Mouse (Mus musculus) cerebellum, adult 2 months (tissue): Measurements from ENCODE around the gene Ptov1. TPM values are rescaled to one million over a fixed set of nuclear protein-coding genes. Genes with fewer than 3 reads are reported as not detected.

Experiments
- DNase-seq, 2 experiments: peaks; one replicate each; pipeline ENCODE4 v3.0.0; 2021
- H3K27ac ChIP-seq: fragments of 200-500 bp; 2 replicates; pipeline ENCODE4 v1.5.1; 2012; ENCODE audit warnings: low read length, control low read depth, inconsistent platforms; ENCODE audit not compliant: insufficient read depth
- H3K27me3 ChIP-seq: fragments of 200-500 bp; 2 replicates; pipeline ENCODE4 v1.6.1; 2012; ENCODE audit warnings: inconsistent platforms, mild to moderate bottlenecking, low read length, moderate library complexity; ENCODE audit not compliant: control insufficient read depth, insufficient read depth
- H3K4me1 ChIP-seq: fragments of 200-500 bp; 2 replicates; pipeline ENCODE4 v1.6.1; 2011; ENCODE audit warnings: low read length; ENCODE audit not compliant: control insufficient read depth, insufficient read depth
- H3K4me3 ChIP-seq: fragments of 200-500 bp; replicated peaks from 2 replicates; pipeline ENCODE3; 2011; ENCODE audit warnings: mild to moderate bottlenecking, low read depth, low read length, control low read depth; ENCODE audit not compliant: insufficient read depth
- CTCF ChIP-seq: fragments of 200-500 bp; IDR thresholded peaks from 2 replicates; pipeline ENCODE4 v1.5.1; 2011; ENCODE audit warnings: low read depth, mild to moderate bottlenecking, control low read depth, low read length, moderate library complexity, borderline replicate concordance; ENCODE audit not compliant: insufficient read depth
- POLR2A ChIP-seq: fragments of 200-500 bp; IDR thresholded peaks from 2 replicates; pipeline ENCODE4 v1.6.1; 2011; ENCODE audit warnings: low read length, control low read depth, borderline replicate concordance; ENCODE audit not compliant: insufficient read depth
- WGBS: fragments of 180-500 bp; shearing (Covaris S2); methylation state at CpG from one replicate; pipeline ENCODE4 v1.1.7; 2018; 5-methylcytosine and 5-hydroxymethylcytosine counted together
- polyA plus RNA-seq: library from polyadenylated mRNA; depleted of rRNA; stranded (reverse); fragments of >200 nt; gene quantifications from 2 replicates; pipeline ENCODE4 v1.2.3, GENCODE M21; 2012

The Ptov1 gene
- polyA plus RNA-seq, 1 experiment = 355 TPM

GRCm38 (mm10) chr7:44841825-44842463 is 27.6 kb downstream of the Ptov1 start:
- no peak for DNase-seq
- H3K27ac ChIP-seq = no peak overlapping the region
- no peaks in the 10 kb centered on the region for H3K27me3 ChIP-seq
- WGBS = 82% methylated on average over 8 of the region's 8 CpGs
- TF ChIP-seq POLR2A (no peak), CTCF (no peak)
- H3K4me1 ChIP-seq = no peaks in the 10 kb centered on the region; the same call in 1 of the 2 replicates
- no peak overlapping the region for H3K4me3 ChIP-seq

- Histone ChIP-seq H3K27ac (no peak overlapping the region), H3K4me3 (no peak overlapping the region), H3K4me1 (no peaks in the 10 kb centered on the region; the same call in 1 of the 2 replicates), H3K27me3 (no peaks in the 10 kb centered on the region)
- WGBS = 57% methylated on average over 14 of the region's 14 CpGs
- DNase-seq = no peak
- no peak; the same call in 1 of the 2 replicates for TF ChIP-seq POLR2A
- TF ChIP-seq CTCF = no peak
Measured at GRCm38 (mm10) chr7:44840426-44840825, 29.2 kb downstream of the Ptov1 start.

GRCm38 (mm10) chr7:44839491-44840191 is 29.9 kb downstream of the Ptov1 start:
- 8% methylated on average over 58 of the region's 58 CpGs for WGBS
- no peak for TF ChIP-seq POLR2A
- TF ChIP-seq CTCF = no peak
- DNase-seq = peak in 1 of 2 experiments; percentile 29

GRCm38 (mm10) chr7:44839171-44839490 is 30.5 kb downstream of the Ptov1 start:
- H3K4me3 ChIP-seq = no peak overlapping the region
- DNase-seq = no peak
- TF ChIP-seq CTCF (no peak), POLR2A (no peak)
- no peaks in the 10 kb centered on the region for H3K27me3 ChIP-seq
- H3K4me1 ChIP-seq = no peaks in the 10 kb centered on the region; the same call in 1 of the 2 replicates
- WGBS = 44% methylated on average over 11 of the region's 11 CpGs
- no peak overlapping the region for H3K27ac ChIP-seq

More at GRCm38 (mm10) chr7:44839491-44840191, 29.9 kb downstream of the Ptov1 start:
- Histone ChIP-seq H3K27ac (no peak overlapping the region), H3K4me1 (no peaks in the 10 kb centered on the region; the same call in 1 of the 2 replicates), H3K27me3 (no peaks in the 10 kb centered on the region), H3K4me3 (peak overlapping the region; percentile 1)

- H3K27me3 ChIP-seq = no peaks in the 10 kb centered on the region
- 53% methylated on average over 6 of the region's 6 CpGs for WGBS
- H3K4me3 ChIP-seq = no peak overlapping the region
- no peaks in the 10 kb centered on the region; the same call in 1 of the 2 replicates for H3K4me1 ChIP-seq
- no peak overlapping the region for H3K27ac ChIP-seq
- TF ChIP-seq POLR2A (no peak), CTCF (no peak)
- DNase-seq = no peak
Measured at GRCm38 (mm10) chr7:44838073-44838472, 31.5 kb downstream of the Ptov1 start.

GRCm38 (mm10) chr7:44836423-44837053 is 33.0 kb downstream of the Ptov1 start:
- no peak overlapping the region for H3K27ac ChIP-seq
- TF ChIP-seq CTCF (no peak), POLR2A (no peak)
- H3K4me3 ChIP-seq = no peak overlapping the region
- WGBS = 56% methylated on average over 9 of the region's 9 CpGs
- no peaks in the 10 kb centered on the region for H3K27me3 ChIP-seq
- no peaks in the 10 kb centered on the region; the same call in 1 of the 2 replicates for H3K4me1 ChIP-seq
- DNase-seq = no peak

- no peak overlapping the region for H3K4me3 ChIP-seq
- H3K27me3 ChIP-seq = no peaks in the 10 kb centered on the region
- H3K4me1 ChIP-seq = no peaks in the 10 kb centered on the region; the same call in 1 of the 2 replicates
- DNase-seq = no peak
- TF ChIP-seq CTCF (no peak), POLR2A (no peak)
- WGBS = 58% methylated on average over 3 of the region's 3 CpGs
- H3K27ac ChIP-seq = no peak overlapping the region
Measured at GRCm38 (mm10) chr7:44836016-44836404, 33.6 kb downstream of the Ptov1 start.
